Mouse (Mus musculus) kidney, postnatal 0 days (tissue): ENCODE data around the gene Scin. TPM values are rescaled to one million over a fixed set of nuclear protein-coding genes. Genes with fewer than 3 reads are reported as not detected.

ENCODE experiments used
- ATAC-seq: fragments of 200-750 bp; cut with Nextera tagmentation; replicated peaks from 2 replicates; pipeline ENCODE4 v1.8.0; 2017; ENCODE audit warnings: low read depth, moderate number of reproducible peaks, moderate TSS enrichment, moderate library complexity; ENCODE audit not compliant: low FRiP score
- DNase-seq: peaks from one replicate; pipeline ENCODE4 v3.0.0-alpha.2; 2016; ENCODE audit warnings: low spot score
- H3K27ac ChIP-seq: fragments of 300-500 bp; sonication (generic); 2 replicates; pipeline ENCODE4 v1.5.1; 2014; ENCODE audit warnings: mild to moderate bottlenecking
- H3K27me3 ChIP-seq: fragments of 300-500 bp; sonication (generic); 2 replicates; pipeline ENCODE4 v1.6.1; 2014; ENCODE audit warnings: low read length, mixed read lengths; ENCODE audit not compliant: insufficient read depth
- H3K36me3 ChIP-seq: fragments of 300-500 bp; sonication (generic); 2 replicates; pipeline ENCODE4 v1.6.1; 2014; ENCODE audit warnings: low read length, mixed read lengths; ENCODE audit not compliant: insufficient read depth
- H3K4me1 ChIP-seq: fragments of 300-500 bp; sonication (generic); replicated peaks from 2 replicates; pipeline ENCODE4 v1.6.1; 2014; ENCODE audit warnings: antibody characterized with exemption, low read length, mixed read lengths; ENCODE audit not compliant: insufficient read depth
- H3K4me2 ChIP-seq: fragments of 300-500 bp; sonication (generic); 2 replicates; pipeline ENCODE4 v1.6.1; 2014; ENCODE audit warnings: mild to moderate bottlenecking, low read length, moderate library complexity, mixed read lengths
- H3K4me3 ChIP-seq: fragments of 300-500 bp; sonication (generic); replicated peaks from 2 replicates; pipeline ENCODE4 v1.5.1; 2014; ENCODE audit warnings: low read depth, low read length
- H3K9ac ChIP-seq: fragments of 300-500 bp; sonication (generic); 2 replicates; pipeline ENCODE4 v1.6.1; 2014; ENCODE audit warnings: low read depth, low read length
- H3K9me3 ChIP-seq: fragments of 300-500 bp; sonication (generic); replicated peaks from 2 replicates; pipeline ENCODE4 v1.6.1; 2016; ENCODE audit warnings: low read length, inconsistent platforms, mixed read lengths
- CTCF ChIP-seq: IDR thresholded peaks from 2 replicates; pipeline ENCODE4 v1.5.1; 2016; ENCODE audit warnings: antibody characterized with exemption, low read depth, mild to moderate bottlenecking, moderate library complexity
- WGBS: fragments of 180-500 bp; shearing (Covaris S2); extraction: QIAGEN DNeasy Blood & Tissue Kit; methylation state at CpG from one replicate; pipeline ENCODE4 v1.1.7; 2014; 5-methylcytosine and 5-hydroxymethylcytosine counted together
- polyA plus RNA-seq: library from polyadenylated mRNA; unstranded; fragments of >200 nt; fragmentation: Nextera tagmentation; extraction: Ambion mirVana; gene quantifications from 2 replicates; pipeline ENCODE4 v1.2.1, GENCODE M21; 2015

Gene Scin
- polyA plus RNA-seq, 1 experiment from 2014 or later: 60.9 TPM

DNA sequence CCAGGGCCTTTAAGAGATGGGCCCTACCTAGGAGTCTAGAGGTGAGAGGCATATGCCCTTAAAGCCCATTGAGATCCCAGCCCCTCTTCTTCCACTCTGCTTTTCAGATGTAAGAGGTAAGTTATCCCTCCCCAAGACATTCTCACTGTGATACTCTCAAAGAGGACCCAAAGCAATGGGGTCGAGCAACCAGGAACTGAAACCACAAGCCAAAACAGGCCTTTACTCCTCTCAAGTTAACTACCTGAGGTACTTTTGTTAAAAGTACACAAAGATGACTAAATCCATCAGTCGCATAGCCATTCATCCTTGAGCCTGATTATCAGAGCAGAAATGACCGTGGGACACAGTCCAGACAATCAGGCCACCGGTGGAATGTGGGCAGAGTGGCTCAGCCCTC is 19.1 kb downstream of the Scin start:
- H3K9me3 ChIP-seq: no peaks in the 10 kb centered on the region
- no peaks in the 10 kb centered on the region for H3K36me3 ChIP-seq
- no peak overlapping the region for H3K4me3 ChIP-seq
- no peak overlapping the region for H3K4me2 ChIP-seq
- no peaks in the 10 kb centered on the region for H3K27me3 ChIP-seq
- DNase-seq (no peak), ATAC-seq (no peak)
- no peak overlapping the region for H3K27ac ChIP-seq
- H3K4me1 ChIP-seq: no peaks in the 10 kb centered on the region
- TF ChIP-seq CTCF: no peak
- no peak overlapping the region for H3K9ac ChIP-seq
- 85% methylated on average over 4 of the region's 4 CpGs for WGBS

DNA sequence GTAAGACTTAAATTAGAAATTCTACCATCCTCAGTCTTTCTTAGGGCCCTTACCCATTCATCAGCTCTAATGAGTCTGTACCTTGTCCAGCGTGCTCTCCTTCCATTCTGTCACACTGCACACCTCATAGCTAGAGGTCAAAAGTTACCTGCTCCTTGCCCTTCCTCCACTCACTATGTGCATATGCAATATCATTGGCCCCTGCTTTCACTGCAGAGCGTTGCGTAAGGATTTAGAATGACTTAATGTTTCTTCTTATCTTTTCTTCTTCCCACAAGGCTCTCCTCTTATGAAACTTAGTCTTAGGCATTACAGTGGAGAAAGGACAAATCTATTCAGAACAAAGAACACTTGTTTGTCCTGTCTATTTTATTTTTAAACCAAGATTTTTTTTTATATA is 20.0 kb downstream of the Scin start:
- WGBS: 81% methylated on average over 3 of the region's 3 CpGs
- no peak overlapping the region for H3K27ac ChIP-seq
- no peak for ATAC-seq
- no peak for TF ChIP-seq CTCF
- no peaks in the 10 kb centered on the region for H3K36me3 ChIP-seq
- DNase-seq: no peak
- no peaks in the 10 kb centered on the region for H3K4me1 ChIP-seq
- no peak overlapping the region for H3K9ac ChIP-seq
- H3K27me3 ChIP-seq: no peaks in the 10 kb centered on the region
- no peaks in the 10 kb centered on the region for H3K9me3 ChIP-seq
- no peak overlapping the region for H3K4me2 ChIP-seq
- no peak overlapping the region for H3K4me3 ChIP-seq

DNA sequence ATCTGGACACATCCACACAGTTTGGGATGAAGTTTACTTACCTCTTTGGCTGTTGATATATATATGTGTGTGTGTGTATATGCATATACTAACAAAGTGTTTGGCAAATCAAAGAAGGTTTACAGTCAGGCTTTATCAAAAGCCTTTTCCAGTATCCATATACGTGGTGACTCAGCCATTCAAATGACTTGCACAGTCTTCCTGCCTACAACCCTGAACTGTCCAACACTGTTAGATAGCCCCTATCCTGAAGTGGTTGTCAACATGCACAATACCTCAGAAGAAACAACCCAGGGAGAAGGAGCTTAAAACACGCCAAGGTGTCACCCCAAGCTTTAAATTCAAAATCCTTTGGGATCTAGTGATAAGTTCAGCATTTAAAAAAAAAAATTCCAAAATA is 20.4 kb downstream of the Scin start:
- ATAC-seq: no peak
- TF ChIP-seq CTCF: no peak
- Histone ChIP-seq H3K9ac (no peak overlapping the region), H3K4me3 (no peak overlapping the region), H3K27me3 (no peaks in the 10 kb centered on the region), H3K27ac (no peak overlapping the region), H3K4me2 (no peak overlapping the region), H3K36me3 (no peaks in the 10 kb centered on the region), H3K9me3 (no peaks in the 10 kb centered on the region), H3K4me1 (no peaks in the 10 kb centered on the region)
- DNase-seq: no peak
- whole genome bisulfite sequencing: 73% methylated on average over 2 of the region's 2 CpGs

DNA sequence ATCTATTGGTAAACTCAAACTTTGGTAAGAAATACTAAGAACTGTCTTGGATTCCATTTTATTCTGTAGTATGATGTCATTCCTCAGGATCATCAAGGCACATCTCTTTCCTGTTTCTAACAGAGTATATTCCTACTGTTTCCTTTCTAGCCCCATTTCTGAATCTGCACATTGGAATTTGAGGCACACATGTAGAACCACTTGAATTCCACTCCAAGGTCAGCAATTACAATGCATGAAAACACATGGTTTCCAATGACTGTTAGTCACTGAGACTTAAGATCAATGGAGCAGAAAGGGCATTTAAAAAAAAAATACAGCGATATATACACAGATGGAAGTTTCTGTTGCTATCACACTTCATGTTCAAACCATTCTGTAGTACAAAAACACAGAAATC is 24.8 kb downstream of the Scin start:
- no peak overlapping the region for H3K9ac ChIP-seq
- no peak overlapping the region for H3K4me3 ChIP-seq
- H3K4me1 ChIP-seq: peaks cover 5% of the 10 kb centered on the region; the same call in 1 of the 2 replicates
- H3K27me3 ChIP-seq: no peaks in the 10 kb centered on the region
- 0 out of 2 replicates have a peak overlapping the region, but pooled peaks have one; percentile 43 for H3K27ac ChIP-seq
- no peak overlapping the region for H3K4me2 ChIP-seq
- peak; percentile 9 for DNase-seq
- no peak for TF ChIP-seq CTCF
- 37% methylated on average over 1 of the region's 1 CpGs for WGBS
- H3K36me3 ChIP-seq: no peaks in the 10 kb centered on the region
- ATAC-seq: no peak
- H3K9me3 ChIP-seq: no peaks in the 10 kb centered on the region

DNA sequence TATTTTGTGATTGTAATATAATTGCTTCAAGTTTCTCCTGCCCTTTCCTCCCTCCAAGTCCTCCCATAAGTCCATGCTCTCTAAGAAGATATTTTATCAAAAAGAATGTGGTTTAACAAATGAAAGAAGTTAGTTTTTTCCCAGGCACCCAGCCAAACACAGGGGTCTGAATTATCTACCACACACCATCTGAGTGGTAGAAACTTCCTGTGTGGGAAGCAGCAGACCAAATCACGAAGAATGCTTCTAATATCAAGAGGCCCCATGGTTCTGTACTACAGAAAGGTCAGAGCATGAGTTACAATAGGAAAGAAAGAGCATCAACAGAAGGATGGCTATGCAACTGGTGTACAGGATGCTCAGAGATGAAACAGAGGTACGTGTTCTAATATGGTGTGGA is 25.9 kb downstream of the Scin start:
- Histone ChIP-seq H3K27me3 (no peaks in the 10 kb centered on the region), H3K4me2 (no peak overlapping the region), H3K9me3 (no peaks in the 10 kb centered on the region), H3K4me3 (no peak overlapping the region), H3K36me3 (no peaks in the 10 kb centered on the region), H3K9ac (no peak overlapping the region), H3K4me1 (peaks cover 5% of the 10 kb centered on the region; the same call in 1 of the 2 replicates), H3K27ac (no peak overlapping the region)
- ATAC-seq (no peak), DNase-seq (no peak)
- 54% methylated on average over 2 of the region's 2 CpGs for WGBS
- no peak for TF ChIP-seq CTCF

DNA sequence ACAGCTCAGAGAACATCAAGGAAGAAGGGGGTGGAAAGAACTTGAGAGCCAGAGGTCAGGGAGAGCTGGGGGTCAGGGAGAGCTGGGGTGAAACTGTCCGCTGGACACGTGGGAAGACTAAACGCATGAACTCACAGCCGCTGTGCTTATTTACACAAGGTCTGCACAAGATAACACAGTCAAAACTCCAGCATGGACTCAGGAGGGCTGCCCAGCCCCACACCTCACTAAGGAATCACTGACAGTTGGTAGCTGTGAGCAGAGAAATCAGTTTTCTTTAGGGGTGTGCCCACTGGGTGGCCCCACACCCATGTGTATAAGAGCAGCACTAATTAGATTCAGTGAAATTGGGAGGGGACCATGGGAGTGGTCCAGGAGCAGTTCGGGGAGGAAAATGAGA is 27.2 kb downstream of the Scin start:
- ATAC-seq (peak; percentile 54), DNase-seq (peak; percentile 14)
- WGBS: 24% methylated on average over 5 of the region's 5 CpGs
- Histone ChIP-seq H3K9me3 (no peaks in the 10 kb centered on the region), H3K27me3 (no peaks in the 10 kb centered on the region), H3K4me3 (no peak overlapping the region), H3K4me1 (peaks cover 5% of the 10 kb centered on the region; the same call in 1 of the 2 replicates), H3K36me3 (no peaks in the 10 kb centered on the region), H3K4me2 (no peak overlapping the region), H3K27ac (no peak overlapping the region), H3K9ac (no peak overlapping the region)
- 0 out of 2 replicates have a peak, but pooled peaks have one; percentile 10 for TF ChIP-seq CTCF

DNA sequence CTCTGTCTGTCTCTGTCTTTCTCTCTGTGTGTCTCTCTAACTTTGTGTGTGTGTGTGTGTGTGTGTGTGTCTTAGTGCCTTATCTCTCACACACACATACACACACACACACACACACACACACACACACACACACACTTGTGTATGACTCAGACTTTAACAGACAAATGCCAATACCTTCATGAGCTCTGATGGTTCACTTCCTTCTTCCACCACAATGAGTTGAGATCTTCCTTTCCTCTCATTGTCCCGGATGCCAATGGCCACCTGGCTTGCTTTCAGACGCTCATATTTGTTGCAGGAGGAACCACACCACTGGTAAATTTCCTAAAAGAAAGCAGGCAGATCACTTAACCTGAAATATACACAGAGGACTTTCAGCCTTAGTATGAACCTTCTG is 29.3 kb downstream of the Scin start:
- Histone ChIP-seq H3K4me1 (peaks cover 5% of the 10 kb centered on the region; the same call in 1 of the 2 replicates), H3K9ac (no peak overlapping the region), H3K9me3 (no peaks in the 10 kb centered on the region), H3K4me3 (no peak overlapping the region), H3K27me3 (no peaks in the 10 kb centered on the region), H3K27ac (no peak overlapping the region), H3K4me2 (no peak overlapping the region), H3K36me3 (no peaks in the 10 kb centered on the region)
- ATAC-seq: no peak
- 76% methylated on average over 2 of the region's 2 CpGs for WGBS
- TF ChIP-seq CTCF: no peak
- DNase-seq: no peak
